Mouse (Mus musculus) CH12.LX (cell line): ENCODE measurements around the gene Tinag. TPM values are rescaled to one million over a fixed set of nuclear protein-coding genes. Genes with fewer than 3 reads are reported as not detected.
A peak's percentile ranks its signal among the peaks of the same experiment; 100 is the strongest.

Experiments
- DNase-seq: peaks from one replicate; pipeline ENCODE4 v3.0.0-alpha.2; 2013; ENCODE audit errors: extremely low read depth
- H3K27ac ChIP-seq: 2 replicates; pipeline ENCODE4 v1.5.1; 2012; ENCODE audit warnings: low read depth, mild to moderate bottlenecking, control low read depth, moderate library complexity; ENCODE audit not compliant: insufficient read depth
- H3K27me3 ChIP-seq: replicated peaks from 2 replicates; pipeline ENCODE3; 2012; ENCODE audit warnings: inconsistent platforms
- H3K36me3 ChIP-seq, 2 experiments: replicated peaks in 1 of 2; 2 replicates each; pipeline versions ENCODE3 to v1.6.1; 2012; ENCODE audit warnings: inconsistent platforms in 1 of 2, low read length in 1 of 2, mild to moderate bottlenecking in 1 of 2, mixed read lengths in 1 of 2, moderate library complexity in 1 of 2; ENCODE audit not compliant: control insufficient read depth in 1 of 2, insufficient read depth in 1 of 2
- H3K4me1 ChIP-seq, 2 experiments: 2 replicates each; pipeline ENCODE4 v1.6.1; 2012; ENCODE audit warnings: inconsistent platforms in 1 of 2, moderate library complexity in 1 of 2; ENCODE audit not compliant: insufficient read depth in 2 of 2, control insufficient read depth in 1 of 2
- H3K4me2 ChIP-seq: 2 replicates; pipeline ENCODE4 v1.6.1; 2012; ENCODE audit warnings: low read depth, mild to moderate bottlenecking, control low read depth; ENCODE audit not compliant: poor library complexity, insufficient read depth, severe bottlenecking
- H3K4me3 ChIP-seq, 3 experiments: fragments of 150-350 bp in 1 of 3; sonication (generic) in 1 of 3; replicated peaks in 1 of 3; 2 replicates each; pipeline versions ENCODE3 to v1.5.1; 2011 to 2012; ENCODE audit warnings: low read depth in 2 of 3, low read length in 2 of 3, mild to moderate bottlenecking in 2 of 3, moderate library complexity in 2 of 3, control low read depth in 1 of 3, improper control_type of control experiment in 1 of 3, inconsistent platforms in 1 of 3, mixed read lengths in 1 of 3; ENCODE audit not compliant: poor library complexity in 1 of 3
- H3K79me2 ChIP-seq: replicated peaks from 2 replicates; pipeline ENCODE4 v1.6.1; 2012; ENCODE audit warnings: mild to moderate bottlenecking, moderate library complexity; ENCODE audit not compliant: control insufficient read depth, poor library complexity, insufficient read depth, severe bottlenecking; ENCODE audit errors: extremely low read depth
- H3K9ac ChIP-seq: 2 replicates; pipeline ENCODE4 v1.6.1; 2012; ENCODE audit warnings: low read depth, mild to moderate bottlenecking, control low read depth, moderate library complexity; ENCODE audit not compliant: insufficient read depth
- H3K9me3 ChIP-seq: replicated peaks from 2 replicates; pipeline ENCODE3; 2012; ENCODE audit warnings: low read length, inconsistent platforms, mixed read lengths
- CHD2 ChIP-seq: IDR thresholded peaks from 2 replicates; pipeline ENCODE4 v1.6.1; 2011; ENCODE audit warnings: low read length, improper control_type of control experiment
- CTCF ChIP-seq, 2 experiments: IDR thresholded peaks in 1 of 2; conservative IDR thresholded peaks in 1 of 2; 2 replicates each; pipeline ENCODE4 v1.5.1; 2011 to 2012; ENCODE audit warnings: low read depth in 2 of 2, low read length in 2 of 2, improper control_type of control experiment in 1 of 2, inconsistent platforms in 1 of 2, mild to moderate bottlenecking in 1 of 2, moderate library complexity in 1 of 2
- ETS1 ChIP-seq: conservative IDR thresholded peaks from 2 replicates; pipeline ENCODE4 v1.6.1; 2012; ENCODE audit warnings: low read depth, mild to moderate bottlenecking, inconsistent platforms, low read length, improper control_type of control experiment, moderate library complexity
- IRF4 ChIP-seq: IDR thresholded peaks from 2 replicates; pipeline ENCODE4 v1.6.1; 2014; ENCODE audit warnings: low read depth, mild to moderate bottlenecking, inconsistent platforms, low read length, improper control_type of control experiment
- JUN ChIP-seq: IDR thresholded peaks from 2 replicates; pipeline ENCODE4 v1.6.1; 2011; ENCODE audit warnings: low read depth, mild to moderate bottlenecking, low read length, improper control_type of control experiment, moderate library complexity; ENCODE audit not compliant: insufficient read depth
- JUND ChIP-seq: conservative IDR thresholded peaks from 2 replicates; pipeline ENCODE4 v1.6.1; 2011; ENCODE audit warnings: low read depth, low read length, improper control_type of control experiment
- KAT2A ChIP-seq: IDR thresholded peaks from 2 replicates; pipeline ENCODE4 v1.6.1; 2012; ENCODE audit warnings: low read length, improper control_type of control experiment, inconsistent platforms; ENCODE audit not compliant: insufficient replicate concordance
- MEF2A ChIP-seq: IDR thresholded peaks from 2 replicates; pipeline ENCODE4 v1.6.1; 2014; ENCODE audit warnings: low read depth, mild to moderate bottlenecking, inconsistent platforms, low read length, improper control_type of control experiment, borderline replicate concordance
- POLR2AphosphoS2 ChIP-seq: IDR thresholded peaks from 2 replicates; pipeline ENCODE4 v1.6.1; 2011; ENCODE audit warnings: low read depth, low read length, improper control_type of control experiment
- RAD21 ChIP-seq: IDR thresholded peaks from 2 replicates; pipeline ENCODE4 v1.6.1; 2011; ENCODE audit warnings: low read depth, mild to moderate bottlenecking, low read length, improper control_type of control experiment, moderate library complexity
- SIN3A ChIP-seq: IDR thresholded peaks from 2 replicates; pipeline ENCODE4 v1.6.1; 2012; ENCODE audit warnings: low read length, improper control_type of control experiment, inconsistent platforms
- SMC3 ChIP-seq: IDR thresholded peaks from 2 replicates; pipeline ENCODE4 v1.6.1; 2011; ENCODE audit warnings: low read depth, low read length, improper control_type of control experiment
- TBP ChIP-seq: conservative IDR thresholded peaks from 2 replicates; pipeline ENCODE4 v1.6.1; 2011; ENCODE audit warnings: low read depth, low read length, improper control_type of control experiment
- TCF12 ChIP-seq: IDR thresholded peaks from 2 replicates; pipeline ENCODE4 v1.6.1; 2014; ENCODE audit warnings: low read depth, mild to moderate bottlenecking, inconsistent platforms, low read length, improper control_type of control experiment
- UBTF ChIP-seq: IDR thresholded peaks from 2 replicates; pipeline ENCODE4 v1.6.1; 2012; ENCODE audit warnings: low read depth, mild to moderate bottlenecking, inconsistent platforms, low read length, improper control_type of control experiment, moderate library complexity
- dilution Hi-C: fragments of 300-500 bp; cut with MboI; formaldehyde crosslinking; loops from 2 replicates; pipeline ENCODE4 v1.14.3; 2020; ENCODE audit warnings: low sequenced_read_pairs; ENCODE audit not compliant: extremely low pct_unique_long_range_greater_than_20kb, extremely low pct_ligation_motif_present
- in situ Hi-C: fragments of 300-500 bp; cut with MboI; formaldehyde crosslinking; loops from 3 replicates; pipeline ENCODE4 v1.14.3; 2019; ENCODE audit warnings: low sequenced_read_pairs, low pct_ligation_motif_present, low pct_unique_long_range_greater_than_20kb, mixed read lengths
- polyA plus RNA-seq: library from polyadenylated mRNA; unstranded; fragments of >175 nt; gene quantifications from 2 replicates; pipeline ENCODE4 v1.2.1, GENCODE M21; 2012; ENCODE audit warnings: low read depth; ENCODE audit not compliant: insufficient read length
- total RNA-seq, 2 experiments: library from RNA; depleted of rRNA; stranded (reverse); fragments of 300-350 nt in 1 of 2; fragments of >200 nt in 1 of 2; gene quantifications; 2 replicates each; pipeline ENCODE4 v1.2.3; 2012 to 2014

The Tinag gene
- total and polyA plus RNA-seq, 3 experiments, result not detected

- Histone ChIP-seq H3K9ac (no peak overlapping the region), H3K4me1 (no peaks in the 10 kb centered on the region), H3K4me2 (no peak overlapping the region), H3K79me2 (no peaks in the 10 kb centered on the region), H3K4me3 (no peak overlapping the region), H3K27ac (no peak overlapping the region), H3K27me3 (no peaks in the 10 kb centered on the region), H3K9me3 (no peaks in the 10 kb centered on the region), H3K36me3 (no peaks in the 10 kb centered on the region)
- in situ Hi-C loops (loop anchor here (25.0 kb wide), 1 partner anchor 397 kb away; no protein-coding TSS in a partner anchor), dilution Hi-C loops (no loop called here)
- DNase-seq, result peak; percentile 3
- peak; percentile 57 for TF ChIP-seq RAD21
- no peak for TF ChIP-seq JUN
- peak; percentile 52 for TF ChIP-seq SMC3
- peak in 1 of 2 experiments; percentile 58; a peak in 2 of 4 replicates for TF ChIP-seq CTCF (conservative IDR thresholded peaks at IDR 0.05 in 1 of 2, IDR thresholded peaks at IDR 0.05 in 1 of 2; ENCODE audit: low read depth in 2 of 2, low read length in 2 of 2)
- TF ChIP-seq, all 38 proteins: peak for 3
Observed at GRCm38 (mm10) chr9:76989946-76990345, 55.6 kb downstream of the Tinag start.

- no peak for TF ChIP-seq TCF12
- no peak for TF ChIP-seq IRF4
- no peak for TF ChIP-seq POLR2AphosphoS2
- TF ChIP-seq MEF2A, result no peak
- no peak for TF ChIP-seq CTCF (conservative IDR thresholded peaks at IDR 0.05 in 1 of 2, IDR thresholded peaks at IDR 0.05 in 1 of 2; ENCODE audit: low read depth in 2 of 2, low read length in 2 of 2)
- no peak for TF ChIP-seq KAT2A
- DNase-seq, result no peak
- no peaks in the 10 kb centered on the region for H3K4me1 ChIP-seq
Observed at GRCm38 (mm10) chr9:76934813-76935212, 110.8 kb downstream of the Tinag start.

GRCm38 (mm10) chr9:76915093-76915661, 130.4 kb downstream of the Tinag start:
- TF ChIP-seq UBTF (no peak), JUN (no peak), RAD21 (no peak), CHD2 (no peak), SIN3A (no peak), TBP (no peak), JUND (no peak), MEF2A (no peak), ETS1 (no peak), SMC3 (no peak)
- Histone ChIP-seq H3K27me3 (no peaks in the 10 kb centered on the region), H3K4me2 (no peak overlapping the region), H3K9me3 (no peaks in the 10 kb centered on the region), H3K36me3 (no peaks in the 10 kb centered on the region), H3K9ac (no peak overlapping the region), H3K4me1 (no peaks in the 10 kb centered on the region), H3K4me3 (no peak overlapping the region), H3K27ac (no peak overlapping the region), H3K79me2 (no peaks in the 10 kb centered on the region)
- in situ Hi-C loops, result no loop called here
- dilution Hi-C loops, result no loop called here
- DNase-seq, result no peak

More at GRCm38 (mm10) chr9:76934813-76935212, 110.8 kb downstream of the Tinag start:
- H3K9me3 ChIP-seq, result no peaks in the 10 kb centered on the region
- no peak overlapping the region for H3K4me2 ChIP-seq
- no peaks in the 10 kb centered on the region for H3K27me3 ChIP-seq
- no peak overlapping the region for H3K9ac ChIP-seq
- H3K4me3 ChIP-seq, result no peak overlapping the region
- no peak overlapping the region for H3K27ac ChIP-seq
- no peaks in the 10 kb centered on the region for H3K36me3 ChIP-seq
- dilution Hi-C loops, result no loop called here
- in situ Hi-C loops, result no loop called here
- H3K79me2 ChIP-seq, result no peaks in the 10 kb centered on the region
